Mouse (Mus musculus) neural tube, embryonic 10.5 days (tissue): ENCODE measurements around the gene Fgf9.

ENCODE experiments used
- DNase-seq: peaks from one replicate; pipeline ENCODE4 v3.0.0-alpha.2; 2017; ENCODE audit warnings: low spot score; ENCODE audit errors: extremely low spot score

The Fgf9 gene

GRCm38 (mm10) chr14:58070481-58071119, at the start of gene Fgf9:
Fgf9 (plus strand) TSS chr14:58070547.
- DNase-seq, result peak; percentile 80

GRCm38 (mm10) chr14:58034567-58034966, 35.8 kb upstream of the Fgf9 start:
- DNase-seq, result peak; percentile 62

DNA sequence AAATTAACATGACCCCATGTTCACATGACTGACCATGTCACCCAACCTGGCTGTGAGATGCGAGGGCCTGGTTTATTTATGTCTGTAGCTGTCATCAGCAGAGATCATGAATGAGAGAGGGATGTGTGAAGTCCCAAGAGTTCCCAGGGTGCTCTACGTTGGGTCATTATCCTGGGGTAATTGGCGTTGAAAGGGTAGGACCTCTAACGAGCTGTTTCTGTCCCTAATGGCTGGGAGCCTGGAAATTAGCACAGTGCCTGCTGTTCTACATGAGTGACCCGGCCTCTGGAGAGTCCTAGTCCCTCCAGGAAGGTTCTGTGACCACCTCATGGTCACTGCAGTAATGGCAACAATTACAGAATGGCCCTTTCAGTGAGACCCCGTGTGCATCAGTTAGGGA, 34.2 kb upstream of the Fgf9 start:
- peak; percentile 14 for DNase-seq

GRCm38 (mm10) chr14:58046639-58047284, 23.6 kb upstream of the Fgf9 start:
- no peak for DNase-seq

DNA sequence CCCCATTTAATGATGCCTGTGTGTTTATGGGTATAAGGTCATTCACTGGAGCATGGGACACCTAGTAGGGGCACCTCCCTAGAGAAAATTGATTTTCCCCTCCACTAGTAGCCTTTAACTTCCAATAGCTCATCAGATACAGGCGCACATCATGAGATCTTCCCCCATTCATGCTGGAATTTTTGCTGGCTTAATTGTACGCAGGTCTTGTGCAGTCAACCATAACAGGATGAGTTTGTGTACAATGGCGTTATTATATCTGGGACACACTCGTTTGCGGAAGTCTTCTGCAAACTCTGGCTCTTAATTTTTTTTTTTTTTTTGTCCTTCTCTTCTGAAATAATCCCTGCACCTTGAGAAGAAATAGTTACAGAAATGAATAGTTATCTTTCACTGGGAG, 19.7 kb upstream of the Fgf9 start:
- DNase-seq, result no peak

GRCm38 (mm10) chr14:58067586-58067985, 2.8 kb upstream of the Fgf9 start:
- DNase-seq, result no peak

GRCm38 (mm10) chr14:58068641-58069040, 1.7 kb upstream of the Fgf9 start:
- no peak for DNase-seq

- no peak for DNase-seq
These were observed 420 bp upstream of the Fgf9 start for GRCm38 (mm10) chr14:58069927-58070326.

DNA sequence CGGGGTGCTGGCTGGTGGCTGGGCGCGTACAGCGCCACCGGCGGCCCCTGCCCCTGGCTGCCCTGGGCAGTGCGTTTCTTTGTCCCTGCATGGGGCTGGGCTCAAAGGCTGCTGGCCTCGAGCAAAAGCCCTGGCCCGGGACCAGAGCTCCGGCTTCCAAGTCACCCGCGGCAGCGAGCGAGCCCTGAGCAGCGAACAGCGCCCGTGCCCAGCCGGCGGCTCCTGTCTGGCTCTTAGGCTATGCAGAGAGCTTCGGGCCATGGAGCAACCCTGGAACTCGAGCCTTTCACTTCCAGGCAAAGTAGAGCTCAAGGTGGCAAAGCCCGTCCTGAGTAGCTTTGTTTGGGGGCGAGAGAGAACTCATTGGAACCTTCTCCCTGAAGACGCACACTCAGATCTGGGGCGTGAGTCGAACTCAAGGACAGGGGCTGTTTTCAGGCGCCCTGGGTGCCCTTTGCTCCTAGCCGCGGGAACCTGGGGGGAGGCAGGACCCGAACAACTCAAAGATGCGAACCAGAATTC, 834 bp downstream of the Fgf9 start:
- DNase-seq, result no peak

- DNase-seq, result peak; percentile 80
These were observed 1.8 kb downstream of the Fgf9 start for GRCm38 (mm10) chr14:58071830-58072770.

DNA sequence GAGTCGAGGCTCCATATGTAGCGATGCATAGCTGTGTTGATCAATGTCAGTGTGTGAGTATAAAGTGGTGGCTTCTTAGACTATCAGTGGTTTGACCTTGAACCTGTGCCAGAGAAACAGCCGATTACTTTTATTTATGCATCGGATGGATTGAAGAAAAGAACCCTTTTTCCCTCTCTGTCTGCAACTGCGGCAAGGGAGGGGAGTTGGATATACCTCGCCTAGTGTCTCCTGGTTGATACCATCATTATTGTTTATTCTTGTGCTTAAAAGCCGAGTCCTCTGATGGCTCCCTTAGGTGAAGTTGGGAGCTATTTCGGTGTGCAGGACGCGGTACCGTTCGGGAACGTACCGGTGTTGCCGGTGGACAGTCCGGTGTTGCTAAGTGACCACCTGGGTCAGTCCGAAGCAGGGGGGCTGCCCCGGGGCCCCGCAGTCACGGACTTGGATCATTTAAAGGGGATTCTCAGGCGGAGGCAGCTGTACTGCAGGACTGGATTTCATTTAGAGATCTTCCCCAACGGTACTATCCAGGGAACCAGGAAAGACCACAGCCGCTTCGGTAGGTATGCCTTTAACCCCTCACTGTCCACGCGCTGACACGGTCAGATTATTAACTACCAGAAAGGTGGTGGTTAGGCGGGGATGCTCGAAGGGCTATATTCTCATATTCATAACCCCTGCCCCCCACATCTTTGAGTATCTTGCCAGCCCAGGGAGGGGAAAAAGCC, 2.6 kb downstream of the Fgf9 start:
- peak; percentile 52 for DNase-seq

DNA sequence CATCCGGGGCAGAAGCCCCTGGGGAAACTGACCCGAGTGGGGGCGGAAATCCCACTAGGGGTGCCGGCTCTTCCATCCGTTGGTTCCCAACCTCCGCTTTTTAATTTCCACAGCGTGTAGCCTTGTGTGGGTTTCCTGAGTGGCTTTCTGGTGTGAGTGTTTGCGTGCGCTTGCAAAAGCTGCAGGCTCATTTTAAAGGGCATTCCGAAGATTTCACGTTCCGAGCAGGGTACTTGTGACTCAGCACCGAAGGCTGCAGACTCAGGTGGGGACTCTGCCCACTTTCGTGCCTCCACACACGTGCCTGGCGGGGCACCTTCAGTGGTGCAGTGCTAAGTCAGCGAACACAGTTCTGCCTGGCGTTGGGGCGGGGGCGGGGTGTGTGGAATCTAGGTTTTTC, 3.6 kb downstream of the Fgf9 start:
- peak; percentile 40 for DNase-seq

- peak; percentile 71 for DNase-seq
These were observed 4.5 kb downstream of the Fgf9 start for GRCm38 (mm10) chr14:58074621-58075432.

DNA sequence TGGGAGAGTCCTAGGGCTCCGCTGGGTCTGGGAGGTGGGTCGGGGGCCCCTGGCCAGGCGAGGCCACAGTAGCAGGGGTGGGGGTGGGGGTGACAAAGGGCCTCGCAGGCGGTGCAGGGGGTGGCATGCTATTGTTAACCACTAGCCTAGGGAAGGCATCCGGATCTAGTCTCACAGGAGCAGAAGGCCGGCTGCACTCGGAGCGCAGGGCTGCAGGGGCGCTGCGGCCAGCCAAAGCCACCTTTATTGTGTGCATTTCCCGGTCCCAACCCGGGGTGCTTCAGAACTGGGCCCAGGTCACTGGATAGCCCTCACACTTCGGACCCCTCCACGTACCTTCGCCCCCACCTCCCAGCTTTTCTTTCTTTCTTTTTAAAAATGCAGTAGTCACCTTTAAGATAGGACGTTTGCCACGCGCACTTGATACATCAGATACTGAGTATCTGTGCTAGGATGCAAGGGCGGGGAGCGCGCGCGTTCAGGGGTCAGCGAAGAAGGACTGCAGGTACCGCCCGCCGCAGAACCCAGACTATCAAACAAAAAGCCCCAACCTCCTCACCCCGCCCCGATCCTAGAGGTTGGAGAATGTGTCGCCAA, 5.2 kb downstream of the Fgf9 start:
- peak; percentile 71 for DNase-seq

GRCm38 (mm10) chr14:58076030-58076521, 5.7 kb downstream of the Fgf9 start:
- DNase-seq, result peak; percentile 60

- no peak for DNase-seq
These were observed 6.4 kb downstream of the Fgf9 start for GRCm38 (mm10) chr14:58076726-58077255.

GRCm38 (mm10) chr14:58079471-58079870, 9.1 kb downstream of the Fgf9 start:
- DNase-seq, result no peak

DNA sequence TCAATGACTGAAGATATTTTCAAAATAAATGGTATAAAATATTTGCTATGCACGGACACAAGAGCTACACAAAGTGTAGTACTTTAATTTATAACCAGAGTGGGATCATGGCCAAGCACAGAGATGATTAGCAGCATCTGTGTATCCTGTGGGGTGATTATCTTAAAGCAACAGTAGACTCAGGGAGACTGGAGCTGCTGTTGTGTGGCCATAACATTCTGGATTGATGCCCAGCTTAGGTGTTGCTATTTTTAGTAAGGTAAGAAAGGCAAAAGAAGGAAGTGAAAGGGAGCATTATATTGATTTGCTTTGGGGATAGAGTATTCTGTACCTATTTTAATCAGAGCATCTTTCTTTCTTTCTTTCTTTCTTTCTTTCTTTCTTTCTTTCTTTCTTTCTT, 11.6 kb downstream of the Fgf9 start:
- DNase-seq, result no peak

- DNase-seq, result no peak
These were observed 13.9 kb downstream of the Fgf9 start for GRCm38 (mm10) chr14:58084240-58084639.
